Mouse (Mus musculus) MEL (cell line): ENCODE measurements around the gene Mical3.

Experiments used
- CTCF ChIP-seq, 3 experiments: IDR thresholded peaks in 2 of 3; conservative IDR thresholded peaks in 1 of 3; 2 replicates each; pipeline ENCODE4 v1.5.1; 2011 to 2012; ENCODE audit warnings: low read length in 3 of 3, low read depth in 2 of 3, mild to moderate bottlenecking in 2 of 3, improper control_type of control experiment in 1 of 3, inconsistent platforms in 1 of 3, mixed read lengths in 1 of 3, moderate library complexity in 1 of 3; ENCODE audit not compliant: control insufficient read depth in 1 of 3, insufficient read depth in 1 of 3, poor library complexity in 1 of 3, severe bottlenecking in 1 of 3
- EP300 ChIP-seq, 2 experiments: IDR thresholded peaks; 2 replicates each; pipeline ENCODE4 v1.6.1; 2011; ENCODE audit warnings: improper control_type of control experiment in 2 of 2, low read length in 2 of 2, low read depth in 1 of 2, mild to moderate bottlenecking in 1 of 2
- GABPA ChIP-seq: IDR thresholded peaks from 2 replicates; pipeline ENCODE4 v1.6.1; 2012; ENCODE audit warnings: low read depth, mild to moderate bottlenecking, inconsistent platforms, low read length, improper control_type of control experiment, moderate library complexity
- HCFC1 ChIP-seq: IDR thresholded peaks from 2 replicates; pipeline ENCODE4 v1.6.1; 2012; ENCODE audit warnings: low read depth, mild to moderate bottlenecking, inconsistent platforms, low read length, improper control_type of control experiment, moderate library complexity
- KAT2A ChIP-seq: conservative IDR thresholded peaks from 2 replicates; pipeline ENCODE4 v1.6.1; 2012; ENCODE audit warnings: low read depth, low read length, improper control_type of control experiment, inconsistent platforms
- MAX ChIP-seq: IDR thresholded peaks from 2 replicates; pipeline ENCODE4 v1.6.1; 2011; ENCODE audit warnings: low read length, improper control_type of control experiment
- POLR2A ChIP-seq, 2 experiments: IDR thresholded peaks; 2 replicates each; pipeline ENCODE4 v1.6.1; 2011 to 2012; ENCODE audit warnings: low read length in 2 of 2, mild to moderate bottlenecking in 2 of 2, control low read depth in 1 of 2, improper control_type of control experiment in 1 of 2, low read depth in 1 of 2, moderate library complexity in 1 of 2; ENCODE audit not compliant: control insufficient read depth in 1 of 2, insufficient read depth in 1 of 2, poor library complexity in 1 of 2
- RAD21 ChIP-seq: IDR thresholded peaks from 2 replicates; pipeline ENCODE4 v1.6.1; 2011; ENCODE audit warnings: mild to moderate bottlenecking, low read depth, low read length, improper control_type of control experiment
- SIN3A ChIP-seq: IDR thresholded peaks from 2 replicates; pipeline ENCODE4 v1.6.1; 2012; ENCODE audit warnings: low read length, improper control_type of control experiment, inconsistent platforms

DNA sequence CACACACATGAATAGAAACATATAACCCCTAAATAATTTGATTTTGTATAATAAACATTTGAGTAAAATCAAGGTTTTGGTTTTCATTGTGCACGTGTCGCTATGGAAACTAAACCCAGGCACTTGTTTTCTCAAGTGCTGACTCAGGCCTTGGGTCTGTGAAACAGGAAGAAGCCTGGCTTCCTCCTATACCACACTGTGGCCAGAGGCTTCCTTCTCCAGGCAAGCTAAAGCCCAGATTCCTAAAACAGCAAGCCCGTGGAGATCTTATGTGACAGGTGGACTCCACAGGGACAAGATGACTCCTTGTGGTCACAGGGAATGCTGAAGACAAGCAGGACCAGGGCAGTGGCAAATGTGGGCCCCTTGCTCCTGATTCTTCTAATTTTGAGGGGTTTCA is 175.6 kb downstream of the Mical3 start:
- TF ChIP-seq SIN3A (peak; percentile 73), CTCF (IDR thresholded peaks at IDR 0.05 in 2 of 3, conservative IDR thresholded peaks at IDR 0.05 in 1 of 3; ENCODE audit: control insufficient read depth in 1 of 3, insufficient read depth in 1 of 3, low read depth in 2 of 3, low read length in 3 of 3, poor library complexity in 1 of 3, severe bottlenecking in 1 of 3) (no peak), MAX (peak; percentile 52; the same call in 1 of the 2 replicates), EP300 (IDR thresholded peaks at IDR 0.05; ENCODE audit: low read depth in 1 of 2, low read length in 2 of 2) (peak; percentile 15 to 33; a peak in 1 of 4 replicates), POLR2A (IDR thresholded peaks at IDR 0.05; ENCODE audit: control insufficient read depth in 1 of 2, insufficient read depth in 1 of 2, low read depth in 1 of 2, low read length in 2 of 2, poor library complexity in 1 of 2) (no peak), KAT2A (no peak), RAD21 (no peak), HCFC1 (no peak), GABPA (no peak)
